Mouse (Mus musculus) liver, embryonic 15.5 days (tissue): ENCODE results near the gene Rftn1. TPM values are rescaled to one million over a fixed set of nuclear protein-coding genes. Genes with fewer than 3 reads are reported as not detected.

Experiments used
- ATAC-seq: fragments of 200-750 bp; cut with Nextera tagmentation; 2 replicates; pipeline ENCODE4 v1.8.0; 2017; ENCODE audit warnings: moderate number of reproducible peaks, mild to moderate bottlenecking, moderate library complexity; ENCODE audit not compliant: insufficient read depth
- H3K27ac ChIP-seq: fragments of 300-500 bp; sonication (generic); replicated peaks from 2 replicates; pipeline ENCODE4 v1.5.1; 2015; ENCODE audit warnings: mild to moderate bottlenecking, inconsistent platforms
- H3K27me3 ChIP-seq: fragments of 300-500 bp; sonication (generic); 2 replicates; pipeline ENCODE4 v1.6.1; 2015; ENCODE audit warnings: mild to moderate bottlenecking, inconsistent platforms
- H3K36me3 ChIP-seq: fragments of 300-500 bp; sonication (generic); replicated peaks from 2 replicates; pipeline ENCODE4 v1.6.1; 2015; ENCODE audit warnings: moderate library complexity, mild to moderate bottlenecking, inconsistent platforms
- H3K4me1 ChIP-seq: fragments of 300-500 bp; sonication (generic); replicated peaks from 2 replicates; pipeline ENCODE4 v1.6.1; 2015; ENCODE audit warnings: inconsistent platforms
- H3K4me2 ChIP-seq: fragments of 300-500 bp; sonication (generic); 2 replicates; pipeline ENCODE4 v1.6.1; 2015; ENCODE audit warnings: moderate library complexity, mild to moderate bottlenecking, inconsistent platforms
- H3K4me3 ChIP-seq: fragments of 300-500 bp; sonication (generic); replicated peaks from 2 replicates; pipeline ENCODE4 v1.5.1; 2015; ENCODE audit warnings: mild to moderate bottlenecking, inconsistent platforms
- H3K9ac ChIP-seq: fragments of 300-500 bp; sonication (generic); 2 replicates; pipeline ENCODE4 v1.6.1; 2015; ENCODE audit warnings: moderate library complexity, mild to moderate bottlenecking, inconsistent platforms
- H3K9me3 ChIP-seq: fragments of 300-500 bp; sonication (generic); replicated peaks from 2 replicates; pipeline ENCODE4 v1.6.1; 2016; ENCODE audit warnings: inconsistent platforms
- WGBS: fragments of 180-500 bp; shearing (Covaris S2); methylation state at CpG from one replicate; pipeline ENCODE4 v1.1.7; 2015; ENCODE audit warnings: mixed read lengths; ENCODE audit not compliant: insufficient replicate concordance; 5-methylcytosine and 5-hydroxymethylcytosine counted together
- polyA plus RNA-seq: library from polyadenylated mRNA; unstranded; fragments of >200 nt; fragmentation: Nextera tagmentation; extraction: Ambion mirVana; gene quantifications from 2 replicates; pipeline ENCODE4 v1.2.1, GENCODE M21; 2015

Gene Rftn1
- polyA plus RNA-seq, 1 experiment from 2014 or later = 3.9 TPM

DNA sequence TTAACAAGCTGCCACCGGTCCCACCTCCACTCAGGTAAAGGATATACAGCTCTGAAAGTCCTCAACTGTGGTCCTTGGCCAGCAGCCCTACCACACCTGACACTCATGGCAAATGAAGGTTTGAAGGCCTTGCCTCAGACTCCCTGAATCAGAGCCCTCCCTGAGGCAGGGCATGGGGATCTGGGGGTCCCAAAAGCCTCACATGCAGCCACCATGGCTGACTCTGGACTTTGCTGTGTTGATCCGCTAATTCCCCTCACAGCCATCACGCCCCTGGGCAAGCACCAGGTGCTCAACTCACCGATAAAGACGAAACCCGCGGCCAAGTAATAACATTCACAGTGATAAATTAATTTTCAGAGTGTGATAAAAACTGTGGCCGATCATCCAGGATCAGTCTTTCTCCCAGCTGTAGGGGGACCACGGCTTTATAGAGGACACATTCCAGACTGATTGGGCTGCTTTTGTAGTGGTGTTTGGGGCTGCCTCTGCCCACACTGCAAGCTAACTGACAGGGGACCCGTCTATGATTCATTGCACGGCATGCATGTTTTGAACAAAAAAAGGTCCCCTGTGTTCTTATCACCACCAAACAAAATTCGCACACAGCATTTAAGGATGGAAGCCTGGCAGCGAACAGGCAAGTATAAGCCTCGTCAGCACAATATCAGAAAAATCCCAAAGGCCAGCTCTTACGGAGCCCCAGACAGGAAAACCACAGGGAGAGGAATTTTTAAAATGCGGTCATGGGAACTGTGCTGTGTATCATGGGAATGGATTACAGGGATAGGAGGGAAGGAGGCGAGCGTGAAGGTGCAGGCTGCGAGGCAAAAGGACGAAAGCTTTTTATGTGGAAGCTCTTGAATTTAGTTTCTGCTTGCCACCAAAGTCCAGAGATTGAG, 29.3 kb downstream of the Rftn1 start:
- Histone ChIP-seq H3K27me3 (no peaks in the 10 kb centered on the region), H3K4me3 (no peak overlapping the region), H3K4me2 (no peak overlapping the region), H3K36me3 (no peaks in the 10 kb centered on the region), H3K4me1 (peaks cover 44% of the 10 kb centered on the region), H3K9me3 (no peaks in the 10 kb centered on the region), H3K9ac (no peak overlapping the region), H3K27ac (no peak overlapping the region)
- 66% methylated on average over 20 of the region's 20 CpGs for WGBS
- no peak for ATAC-seq

DNA sequence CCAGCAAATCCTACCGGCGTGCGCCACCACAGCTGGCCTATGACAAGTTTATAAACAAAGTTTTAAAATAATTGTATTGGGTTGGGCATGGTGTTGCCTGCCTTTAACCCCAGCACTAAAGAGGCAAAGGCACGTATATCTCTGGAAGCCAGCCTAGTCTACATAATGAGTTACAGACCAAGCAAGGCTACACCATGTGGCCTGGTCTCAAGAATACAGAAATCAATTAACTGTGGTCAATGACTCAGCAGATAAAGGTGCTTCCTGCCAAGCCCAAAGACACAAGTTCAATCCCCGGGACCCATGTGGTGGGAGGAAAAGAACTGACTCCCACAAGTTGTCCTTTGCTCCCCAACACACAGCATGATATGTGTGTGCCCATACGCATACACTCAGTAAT, 30.1 kb downstream of the Rftn1 start:
- no peak overlapping the region for H3K4me2 ChIP-seq
- no peaks in the 10 kb centered on the region for H3K9me3 ChIP-seq
- H3K4me3 ChIP-seq = no peak overlapping the region
- WGBS = 79% methylated on average over 6 of the region's 6 CpGs
- no peak overlapping the region for H3K9ac ChIP-seq
- H3K4me1 ChIP-seq = peaks cover 44% of the 10 kb centered on the region
- ATAC-seq = no peak
- no peaks in the 10 kb centered on the region for H3K27me3 ChIP-seq
- no peaks in the 10 kb centered on the region for H3K36me3 ChIP-seq
- no peak overlapping the region for H3K27ac ChIP-seq

DNA sequence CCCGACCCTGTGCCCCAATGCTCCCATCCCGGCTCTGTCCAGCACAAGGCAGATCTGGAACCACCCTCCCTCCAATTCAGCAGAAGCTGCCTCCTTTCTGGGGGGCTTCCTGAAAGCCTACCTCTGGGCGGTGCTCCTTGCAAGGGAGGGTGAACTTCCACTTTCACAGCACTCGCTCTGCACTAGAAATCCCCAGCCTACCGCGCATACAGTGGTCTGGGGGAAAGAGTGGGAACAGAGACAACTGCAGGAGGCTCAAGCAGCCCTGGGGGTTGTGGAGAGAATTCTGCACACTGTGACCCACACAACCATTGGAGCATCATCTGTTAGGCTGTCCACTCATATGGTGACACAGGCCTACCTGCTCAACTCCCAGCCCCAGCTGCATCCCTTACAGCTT, 30.7 kb downstream of the Rftn1 start:
- no peak for ATAC-seq
- Histone ChIP-seq H3K4me2 (no peak overlapping the region), H3K4me3 (no peak overlapping the region), H3K9ac (no peak overlapping the region), H3K27ac (no peak overlapping the region), H3K4me1 (peaks cover 44% of the 10 kb centered on the region), H3K27me3 (no peaks in the 10 kb centered on the region), H3K9me3 (no peaks in the 10 kb centered on the region), H3K36me3 (no peaks in the 10 kb centered on the region)
- 80% methylated on average over 6 of the region's 6 CpGs for WGBS

DNA sequence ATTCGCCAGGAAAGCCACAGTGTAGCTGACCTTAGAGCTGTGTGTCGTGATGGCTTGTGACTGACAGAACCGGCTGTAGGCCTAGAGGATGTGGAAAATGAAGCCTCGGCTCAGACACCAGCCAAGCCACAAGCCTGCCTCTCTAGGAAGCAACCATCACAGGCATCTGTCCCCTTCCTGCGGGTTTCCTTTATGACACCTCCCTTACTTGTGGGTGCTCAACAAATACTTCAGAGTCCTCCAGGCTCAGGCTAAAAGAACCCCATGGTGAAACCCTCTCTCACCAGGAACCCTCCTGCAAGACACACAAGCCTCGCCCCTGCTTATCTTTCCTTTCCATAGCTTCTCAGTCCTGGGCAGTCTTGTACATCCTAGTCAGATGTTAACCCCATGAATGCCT, 31.9 kb downstream of the Rftn1 start:
- whole genome bisulfite sequencing = 24% methylated on average over 6 of the region's 6 CpGs

DNA sequence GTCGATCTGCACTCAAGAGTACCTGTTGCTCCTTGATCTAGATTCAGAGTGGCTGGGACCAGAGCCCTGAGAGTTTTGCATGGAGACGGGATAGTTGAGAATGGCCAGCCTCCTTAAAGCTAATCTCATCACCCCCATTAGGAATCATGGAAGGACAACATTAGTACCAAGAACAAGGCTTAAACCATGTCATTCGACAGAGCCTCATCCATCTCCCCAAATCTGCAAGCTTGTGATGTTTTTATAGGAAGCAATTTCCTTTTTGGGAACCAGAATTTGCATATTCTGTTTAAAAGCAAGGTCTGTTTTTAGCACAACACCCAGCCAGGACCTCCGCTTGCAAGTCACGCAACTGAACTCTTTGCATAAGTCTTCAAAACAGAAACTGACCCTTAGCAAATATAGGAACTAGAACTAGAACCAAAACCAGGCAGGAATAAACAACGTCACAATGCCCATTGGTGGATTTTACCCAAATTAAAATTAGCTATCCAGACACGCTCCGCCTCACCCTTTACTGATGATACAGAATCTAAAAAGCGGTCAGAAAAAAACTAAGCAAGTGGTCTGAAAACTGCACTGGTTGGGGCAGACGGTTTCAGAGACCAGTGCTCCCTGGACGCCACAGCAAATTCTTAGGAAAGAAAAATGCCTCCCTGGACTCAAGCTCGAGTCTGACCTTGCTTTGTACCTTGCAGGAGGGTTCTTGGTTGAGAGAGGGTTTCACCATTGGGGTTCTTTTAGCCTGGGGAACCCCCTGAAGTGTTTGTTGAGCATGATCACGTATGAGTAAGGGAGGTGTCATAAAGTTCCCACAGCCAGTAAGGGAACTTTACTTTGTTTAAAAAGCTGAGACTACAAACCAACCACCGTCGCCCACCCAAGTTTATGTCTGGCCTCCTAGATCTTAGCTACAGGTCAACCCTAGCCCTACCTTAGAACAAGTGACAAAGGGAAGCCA, 33.0 kb downstream of the Rftn1 start:
- no peak overlapping the region for H3K4me2 ChIP-seq
- H3K9ac ChIP-seq = no peak overlapping the region
- H3K4me1 ChIP-seq = peaks cover 44% of the 10 kb centered on the region
- WGBS = 83% methylated on average over 15 of the region's 15 CpGs
- H3K9me3 ChIP-seq = no peaks in the 10 kb centered on the region
- H3K27me3 ChIP-seq = no peaks in the 10 kb centered on the region
- H3K27ac ChIP-seq = no peak overlapping the region; the same call in none of the 2 replicates
- H3K36me3 ChIP-seq = no peaks in the 10 kb centered on the region
- H3K4me3 ChIP-seq = no peak overlapping the region
- no peak for ATAC-seq

More for the DNA sequence above, 31.9 kb downstream of the Rftn1 start:
- H3K27me3 ChIP-seq = no peaks in the 10 kb centered on the region
- peak overlapping the region; percentile 45 for H3K4me2 ChIP-seq
- no peak overlapping the region; the same call in 1 of the 2 replicates for H3K4me3 ChIP-seq
- H3K9ac ChIP-seq = peak overlapping the region; percentile 28; the same call in 1 of the 2 replicates
- H3K4me1 ChIP-seq = peaks cover 44% of the 10 kb centered on the region
- no peaks in the 10 kb centered on the region for H3K9me3 ChIP-seq
- peak overlapping the region; percentile 67 for H3K27ac ChIP-seq
- peak; percentile 93 for ATAC-seq
- no peaks in the 10 kb centered on the region for H3K36me3 ChIP-seq

DNA sequence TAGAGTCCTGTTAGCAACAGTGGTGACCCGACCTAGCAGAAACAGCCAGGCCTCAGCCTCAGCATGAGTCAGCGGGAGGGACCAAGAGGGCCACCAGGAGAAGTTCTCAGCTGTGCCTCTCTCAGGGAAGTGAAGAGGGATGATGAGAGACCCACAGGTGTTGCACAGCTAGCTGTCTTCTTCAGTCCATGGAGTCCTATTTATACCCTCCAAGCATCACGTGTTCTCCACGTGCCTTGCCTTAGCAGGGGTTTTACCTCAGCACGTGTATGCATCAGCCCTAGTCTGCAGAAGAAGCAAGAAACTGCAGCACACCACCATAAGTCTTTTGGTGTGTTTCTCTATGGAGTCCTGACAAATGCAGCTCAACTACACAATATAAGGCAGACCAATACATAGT, 38.4 kb downstream of the Rftn1 start:
- Histone ChIP-seq H3K9me3 (no peaks in the 10 kb centered on the region), H3K27ac (no peak overlapping the region), H3K4me3 (no peak overlapping the region), H3K36me3 (no peaks in the 10 kb centered on the region), H3K4me2 (no peak overlapping the region), H3K9ac (no peak overlapping the region), H3K27me3 (no peaks in the 10 kb centered on the region), H3K4me1 (no peaks in the 10 kb centered on the region; the same call in 1 of the 2 replicates)
- no peak for ATAC-seq
- 72% methylated on average over 5 of the region's 5 CpGs for WGBS

DNA sequence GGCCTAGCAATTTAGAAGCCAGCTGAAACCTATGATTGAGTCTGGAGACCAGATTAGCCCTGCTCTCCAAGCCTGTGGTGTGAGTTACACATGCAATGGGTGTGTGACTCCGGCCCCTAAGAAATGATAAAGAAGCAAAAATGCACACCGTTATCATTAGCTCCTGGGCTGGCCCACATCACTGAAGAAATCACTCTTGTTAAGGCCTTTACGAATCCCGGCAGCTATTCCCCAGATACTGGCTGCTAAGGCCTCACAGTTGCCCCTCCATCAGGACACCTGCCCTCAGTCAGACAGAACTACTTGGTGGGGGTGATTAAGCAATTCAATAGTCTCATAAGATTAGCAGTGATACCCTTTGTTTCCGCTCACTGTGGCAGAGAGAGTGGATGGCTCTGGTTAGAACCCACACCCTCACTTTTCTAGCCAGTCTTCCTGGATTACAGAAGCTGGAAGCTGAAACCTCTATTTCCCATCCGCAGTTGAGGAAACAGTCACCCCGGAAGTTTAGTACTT, 39.2 kb downstream of the Rftn1 start:
- no peak overlapping the region for H3K4me3 ChIP-seq
- H3K36me3 ChIP-seq = no peaks in the 10 kb centered on the region
- WGBS = 62% methylated on average over 7 of the region's 7 CpGs
- H3K9me3 ChIP-seq = no peaks in the 10 kb centered on the region
- H3K27me3 ChIP-seq = no peaks in the 10 kb centered on the region
- H3K9ac ChIP-seq = no peak overlapping the region
- no peaks in the 10 kb centered on the region; the same call in 1 of the 2 replicates for H3K4me1 ChIP-seq
- no peak for ATAC-seq
- H3K4me2 ChIP-seq = no peak overlapping the region
- H3K27ac ChIP-seq = no peak overlapping the region

DNA sequence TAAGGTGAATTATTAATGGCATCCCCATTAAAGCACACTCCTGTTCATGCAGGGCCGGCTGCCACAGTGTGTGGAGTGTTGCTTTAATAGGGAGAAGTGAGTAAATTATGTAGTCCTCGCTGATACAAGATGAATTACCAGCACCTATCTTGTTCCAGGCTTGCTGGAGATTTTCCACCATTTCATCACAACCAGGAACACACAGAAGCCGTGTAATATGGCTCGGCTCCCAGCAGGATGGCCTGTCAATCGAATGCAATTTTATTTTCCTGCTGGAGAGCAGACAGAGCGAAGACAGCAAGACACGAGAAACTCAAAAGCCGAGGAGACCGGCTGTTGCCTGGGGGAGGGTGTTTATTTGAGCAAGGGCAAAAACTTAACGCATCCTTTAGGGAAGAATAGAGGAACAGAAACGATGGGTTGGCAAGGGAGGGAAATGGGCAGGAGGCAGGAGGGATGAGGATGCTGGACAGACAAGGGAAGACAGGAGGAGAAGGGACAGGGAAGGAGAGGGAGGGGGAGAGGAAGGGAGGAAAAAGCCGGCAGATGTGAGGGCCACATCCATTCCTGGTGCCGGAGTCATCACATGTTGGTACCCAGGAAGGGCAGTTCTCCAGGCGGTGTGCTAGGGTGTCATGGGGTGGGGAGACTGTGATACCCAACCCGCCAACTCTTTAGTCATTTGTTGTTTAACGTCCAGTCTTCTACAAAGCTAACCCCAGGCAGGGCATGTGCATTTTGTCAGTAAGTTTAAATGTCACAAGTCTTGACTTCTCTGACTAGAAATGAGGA, 39.9 kb downstream of the Rftn1 start:
- H3K4me2 ChIP-seq = no peak overlapping the region
- H3K4me3 ChIP-seq = no peak overlapping the region
- H3K36me3 ChIP-seq = no peaks in the 10 kb centered on the region
- no peaks in the 10 kb centered on the region for H3K9me3 ChIP-seq
- 75% methylated on average over 16 of the region's 16 CpGs for WGBS
- H3K27me3 ChIP-seq = no peaks in the 10 kb centered on the region
- H3K4me1 ChIP-seq = no peaks in the 10 kb centered on the region; the same call in 1 of the 2 replicates
- ATAC-seq = no peak
- no peak overlapping the region for H3K27ac ChIP-seq
- H3K9ac ChIP-seq = no peak overlapping the region

DNA sequence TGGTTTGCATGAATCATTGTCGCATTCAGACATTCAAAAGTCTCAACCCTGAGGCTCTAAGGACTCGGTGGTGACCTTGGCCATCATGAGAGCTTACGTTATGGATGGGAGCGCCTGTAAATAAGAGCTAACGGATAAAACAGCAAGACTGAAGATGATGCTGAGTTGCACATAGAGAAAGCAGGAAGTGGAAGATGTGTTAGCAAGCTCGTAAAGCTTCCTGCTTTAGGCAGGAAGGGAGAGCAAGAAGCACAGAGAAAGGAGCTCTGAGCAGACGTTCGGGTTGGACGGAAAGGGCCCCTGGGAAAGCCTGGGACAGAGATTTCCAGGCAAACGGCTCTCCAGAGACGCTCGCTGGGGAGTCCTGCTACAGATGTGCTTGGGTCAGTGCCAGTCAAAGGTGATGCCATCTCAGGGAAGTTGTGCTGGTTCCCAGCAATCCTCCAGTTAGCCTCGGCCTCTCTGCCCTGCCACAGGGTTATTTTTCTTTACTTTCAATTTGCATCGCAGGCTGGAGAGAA, 40.7 kb downstream of the Rftn1 start:
- H3K36me3 ChIP-seq = no peaks in the 10 kb centered on the region
- H3K27ac ChIP-seq = no peak overlapping the region
- no peaks in the 10 kb centered on the region; the same call in 1 of the 2 replicates for H3K4me1 ChIP-seq
- H3K9me3 ChIP-seq = no peaks in the 10 kb centered on the region
- H3K27me3 ChIP-seq = no peaks in the 10 kb centered on the region
- H3K4me2 ChIP-seq = no peak overlapping the region
- H3K9ac ChIP-seq = no peak overlapping the region
- no peak overlapping the region for H3K4me3 ChIP-seq
- no peak for ATAC-seq
- 71% methylated on average over 14 of the region's 14 CpGs for WGBS

DNA sequence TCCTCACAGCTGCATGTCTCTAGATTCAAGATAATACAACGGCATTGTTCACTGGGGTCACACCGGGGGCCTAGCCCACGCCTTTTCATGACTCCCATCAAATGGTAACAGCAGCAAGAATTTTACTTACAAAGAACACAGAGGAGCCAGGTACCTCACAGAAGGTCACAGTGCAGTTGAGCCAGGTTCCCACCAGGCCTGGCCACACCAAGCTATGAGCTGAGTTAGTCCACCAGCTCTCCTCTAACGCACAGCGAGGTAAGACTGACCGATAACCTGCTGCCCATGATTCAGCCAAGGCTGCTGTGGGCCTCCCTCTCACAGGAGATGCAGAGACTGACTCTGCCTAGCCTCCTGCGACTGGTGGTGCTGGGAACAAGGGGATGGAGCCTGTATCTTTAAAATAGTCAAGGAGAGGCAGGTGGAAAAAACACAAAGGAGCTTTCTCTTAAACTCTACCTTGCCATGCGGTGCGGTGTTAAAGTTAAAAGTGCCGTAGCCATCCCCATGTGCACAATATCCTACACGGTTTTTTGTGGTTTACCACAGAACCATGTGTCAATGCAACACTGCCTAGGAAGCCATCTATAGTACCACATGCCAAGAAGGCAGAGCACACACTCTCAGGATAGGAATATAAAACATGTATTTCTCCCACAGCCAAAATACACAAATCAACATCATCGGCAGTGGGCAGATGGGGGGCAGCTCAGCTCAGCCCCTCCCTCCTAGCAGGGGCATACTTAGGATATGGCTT, 42.5 kb downstream of the Rftn1 start:
- H3K27me3 ChIP-seq = no peaks in the 10 kb centered on the region
- H3K9me3 ChIP-seq = no peaks in the 10 kb centered on the region
- 61% methylated on average over 12 of the region's 12 CpGs for WGBS
- H3K4me3 ChIP-seq = no peak overlapping the region
- no peaks in the 10 kb centered on the region for H3K36me3 ChIP-seq
- no peak overlapping the region for H3K9ac ChIP-seq
- no peaks in the 10 kb centered on the region; the same call in 1 of the 2 replicates for H3K4me1 ChIP-seq
- no peak overlapping the region for H3K27ac ChIP-seq
- no peak for ATAC-seq
- H3K4me2 ChIP-seq = no peak overlapping the region
